Mouse (Mus musculus) G1E-ER4 (cell line): ENCODE measurements around the gene Trim28. TPM values are rescaled to one million over a fixed set of nuclear protein-coding genes. Genes with fewer than 3 reads are reported as not detected.

Experiments
- GATA1 ChIP-seq: IDR thresholded peaks from one replicate; pipeline ENCODE4 v1.8.0; 2012; ENCODE audit warnings: low read length, inconsistent platforms
- polyA plus RNA-seq: library from polyadenylated mRNA; stranded (reverse); fragments of >175 nt; gene quantifications from 2 replicates; pipeline ENCODE4 v1.2.3, GENCODE M21; 2012

Gene Trim28
- polyA plus RNA-seq, 1 experiment = 297 TPM

- peak; percentile 17 for TF ChIP-seq GATA1
Measured at GRCm38 (mm10) chr7:12987409-12988189, 11.3 kb upstream of the Trim28 start.

- no peak for TF ChIP-seq GATA1
Measured at GRCm38 (mm10) chr7:12992222-12992621, 6.7 kb upstream of the Trim28 start.

DNA sequence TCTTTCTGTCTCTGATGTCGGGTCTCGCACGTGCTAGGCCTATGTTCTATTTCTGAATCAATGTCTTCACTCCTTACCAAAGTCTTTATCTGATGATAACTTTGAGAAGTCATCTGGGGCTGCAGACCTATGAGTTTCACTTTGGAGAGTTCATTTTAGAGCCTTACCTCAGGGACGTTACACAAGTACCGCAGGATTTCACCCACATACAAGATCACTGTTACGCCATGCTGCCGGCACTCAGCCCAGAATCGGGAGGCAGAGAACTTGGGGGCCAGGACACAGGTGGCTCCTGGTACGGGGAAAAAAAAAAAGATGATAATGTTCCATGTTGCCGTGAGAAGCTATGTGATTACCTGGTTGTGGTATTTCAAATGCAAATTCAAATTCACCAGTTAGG, 5.8 kb upstream of the Trim28 start:
- no peak for TF ChIP-seq GATA1

- TF ChIP-seq GATA1 = no peak
Measured at GRCm38 (mm10) chr7:12995862-12996261, 3.1 kb upstream of the Trim28 start.

- TF ChIP-seq GATA1 = no peak
Measured at GRCm38 (mm10) chr7:12997230-12997629, 1.7 kb upstream of the Trim28 start.

DNA sequence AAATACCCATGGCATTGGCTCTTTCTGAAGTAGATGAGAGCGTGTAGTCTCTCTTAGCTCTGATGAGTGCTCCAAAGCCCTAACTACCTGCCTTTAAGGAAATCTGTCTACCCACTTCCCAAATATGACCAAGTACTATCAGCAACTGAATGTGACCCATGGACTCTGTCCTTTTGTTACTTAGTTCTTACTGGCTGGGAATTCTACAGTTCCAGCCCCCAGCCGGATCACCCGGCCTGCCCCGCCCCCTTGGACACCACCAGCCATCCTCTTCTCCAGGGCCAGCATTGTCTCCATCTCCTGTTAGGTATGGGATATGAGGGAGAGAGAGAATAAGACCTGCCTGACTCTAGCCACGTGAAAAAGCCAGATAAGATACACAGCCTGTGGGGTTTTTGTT, 861 bp upstream of the Trim28 start, which contains the start of gene Slc27a5:
Gene Slc27a5 (minus strand): TSS at position 140 of the 400 bp plus-strand sequence.
- no peak for TF ChIP-seq GATA1

DNA sequence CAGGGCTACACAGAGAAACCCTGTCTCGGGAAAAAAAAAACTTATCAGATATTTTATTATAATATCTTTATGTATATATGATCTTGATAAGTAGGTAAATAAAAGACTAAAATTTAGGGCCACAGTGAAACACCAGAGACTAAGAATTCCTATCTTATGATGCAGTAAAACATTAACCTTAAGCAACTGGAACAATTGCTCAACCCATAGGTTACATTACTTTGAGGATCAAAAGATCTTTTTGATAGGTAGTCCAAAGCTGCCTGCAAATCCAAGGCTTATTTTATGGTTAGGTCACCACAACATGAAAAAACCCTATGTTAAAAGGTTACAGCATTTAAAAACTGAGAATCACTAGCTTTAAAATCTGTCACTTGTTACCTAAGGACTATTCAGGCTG, 2.7 kb downstream of the Trim28 start:
- no peak for TF ChIP-seq GATA1

DNA sequence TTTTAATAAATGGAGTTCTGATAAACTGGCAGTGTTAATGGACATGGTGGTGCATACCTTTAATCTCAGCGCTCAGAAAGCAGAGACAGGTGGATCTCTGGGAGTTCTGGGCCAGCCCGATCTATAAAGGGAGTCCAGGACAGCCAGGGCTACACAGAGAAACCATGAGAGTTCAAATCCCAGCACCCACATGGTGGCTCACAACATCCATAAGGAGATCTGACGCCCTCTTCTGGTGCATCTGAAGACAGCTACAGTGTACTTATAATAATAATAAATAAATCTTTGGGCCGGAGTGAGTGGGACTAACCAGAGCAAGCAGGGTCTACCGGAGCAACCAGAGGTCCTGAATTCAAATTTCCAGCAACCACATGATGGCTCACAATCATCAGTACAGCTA, 4.5 kb downstream of the Trim28 start:
- TF ChIP-seq GATA1 = no peak

GRCm38 (mm10) chr7:13006011-13006410, 7.1 kb downstream of the Trim28 start:
- TF ChIP-seq GATA1 = no peak

DNA sequence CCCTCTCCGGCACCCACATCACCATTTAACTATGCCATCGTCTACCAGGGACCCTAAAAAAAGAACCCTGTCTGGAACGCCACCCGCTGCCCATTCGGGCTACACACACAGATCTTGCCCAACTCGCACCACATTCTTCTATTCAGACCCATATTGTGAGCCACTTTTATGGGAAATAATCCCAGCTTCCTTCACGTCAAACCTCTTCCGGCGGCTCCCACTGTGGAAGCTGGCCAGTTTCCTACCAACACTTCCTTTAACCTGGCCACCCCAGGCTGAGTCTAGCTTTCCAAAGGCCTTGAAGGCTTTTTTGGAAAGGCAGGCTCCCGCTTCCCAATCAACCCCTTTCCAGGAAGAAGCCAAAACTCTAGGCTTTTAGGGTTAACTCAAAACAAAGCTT, 7.6 kb downstream of the Trim28 start:
- no peak for TF ChIP-seq GATA1

DNA sequence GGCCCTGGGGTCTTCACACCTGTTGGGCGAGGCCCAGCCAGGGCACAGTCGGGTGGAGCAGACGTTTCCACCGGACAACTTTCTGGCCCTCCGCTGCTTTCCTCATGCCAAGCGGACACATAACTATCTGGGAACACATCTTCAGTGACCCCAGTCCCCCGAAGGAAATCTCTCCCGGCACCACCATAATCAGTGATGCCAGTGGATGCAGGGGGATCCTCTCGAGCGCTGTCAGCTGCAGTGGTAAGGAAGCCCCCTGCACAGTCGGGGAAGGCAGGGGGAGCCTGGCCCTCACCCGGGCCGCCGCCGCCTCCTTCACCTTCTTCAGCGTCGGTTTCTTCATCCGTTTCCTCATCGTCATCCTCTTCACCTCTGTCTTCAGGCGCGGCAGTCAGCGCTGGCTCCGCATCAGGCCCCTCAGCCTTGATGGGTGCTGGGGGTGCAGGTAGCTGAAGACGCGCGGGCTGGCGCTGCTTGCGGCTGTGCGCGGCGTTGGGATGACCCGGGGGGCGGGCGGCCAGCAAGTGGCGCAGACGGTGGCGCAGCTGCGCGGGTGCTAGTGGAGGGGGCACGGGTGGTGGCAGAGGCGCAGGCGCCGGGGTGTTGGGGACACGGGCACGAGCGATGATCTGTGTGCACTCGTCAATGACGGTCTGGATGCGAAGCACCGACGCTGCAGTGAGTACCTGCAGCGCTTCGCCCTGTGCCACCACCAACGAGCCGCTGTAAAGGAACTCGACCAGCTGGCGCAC, 8.6 kb downstream of the Trim28 start:
- TF ChIP-seq GATA1 = no peak

- no peak for TF ChIP-seq GATA1
Measured at GRCm38 (mm10) chr7:13009143-13010004, 10.5 kb downstream of the Trim28 start.

DNA sequence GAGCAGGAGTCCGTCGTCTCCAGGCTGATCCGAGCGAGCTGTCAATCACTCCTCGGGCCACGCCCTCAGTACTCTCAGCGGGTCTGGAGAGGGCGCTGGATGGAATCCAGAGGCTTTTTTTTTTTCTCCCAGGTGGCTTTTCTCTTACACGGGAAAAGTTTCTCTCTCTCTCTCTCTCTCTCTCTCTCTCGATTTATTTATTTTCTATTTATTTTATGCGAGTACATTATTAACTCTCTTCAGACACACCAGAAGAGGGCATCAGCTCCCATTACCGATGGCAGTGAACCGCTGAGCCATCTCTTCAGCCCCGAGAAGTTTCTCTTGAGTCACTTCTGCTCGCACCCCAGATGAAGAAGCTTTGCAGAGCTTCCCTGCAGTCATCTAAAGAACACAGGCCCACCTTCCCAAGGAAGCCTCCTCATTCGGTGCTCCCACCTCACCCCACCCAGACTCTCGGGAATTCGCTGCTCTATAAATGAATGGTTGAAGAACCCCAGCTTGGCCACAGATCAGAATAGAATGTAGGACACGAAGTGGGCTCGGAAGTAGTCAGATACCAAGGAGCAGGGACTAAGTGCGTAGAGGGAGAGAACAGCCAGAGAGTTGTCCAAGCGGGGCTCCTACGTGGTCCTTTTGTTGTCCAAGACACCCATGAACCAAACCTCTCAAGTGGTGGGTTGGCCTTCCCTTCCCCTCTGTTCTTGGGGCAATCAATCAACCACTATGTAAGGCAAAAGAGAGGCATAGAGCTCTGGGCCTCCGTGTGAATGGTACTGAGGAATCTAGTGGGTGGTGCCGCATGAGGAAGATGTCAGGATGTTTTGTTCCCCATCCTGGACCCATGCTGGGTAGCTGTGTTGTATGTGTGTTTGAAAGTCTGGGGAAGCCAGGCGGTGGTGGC, 11.3 kb downstream of the Trim28 start, which contains the start of gene Zbtb45:
Gene Zbtb45 (minus strand): TSS at position 30 of the 904 bp plus-strand sequence.
- TF ChIP-seq GATA1 = no peak

DNA sequence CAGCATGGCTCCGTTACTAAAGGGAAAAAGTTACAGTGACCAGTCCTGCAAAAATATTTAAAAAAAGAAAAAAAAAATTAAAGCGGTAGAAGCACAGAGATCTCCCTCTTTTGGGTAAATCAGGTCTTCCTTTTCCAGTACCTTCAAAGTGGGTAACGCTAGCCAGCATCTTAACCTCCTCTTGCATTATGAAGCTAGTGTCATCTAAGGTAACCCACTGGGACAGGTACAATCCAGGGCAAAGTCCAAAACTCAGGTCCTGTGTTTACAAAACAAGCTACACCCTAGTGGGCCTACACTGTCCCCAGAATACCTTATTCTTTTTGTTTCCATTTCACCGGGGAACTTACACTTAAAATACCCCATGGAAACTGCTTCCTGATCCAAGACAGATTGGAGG, 14.8 kb downstream of the Trim28 start:
- no peak for TF ChIP-seq GATA1
